Mouse (Mus musculus): ENCODE data around the gene Rnf34.

Rnf34 gene

DNA sequence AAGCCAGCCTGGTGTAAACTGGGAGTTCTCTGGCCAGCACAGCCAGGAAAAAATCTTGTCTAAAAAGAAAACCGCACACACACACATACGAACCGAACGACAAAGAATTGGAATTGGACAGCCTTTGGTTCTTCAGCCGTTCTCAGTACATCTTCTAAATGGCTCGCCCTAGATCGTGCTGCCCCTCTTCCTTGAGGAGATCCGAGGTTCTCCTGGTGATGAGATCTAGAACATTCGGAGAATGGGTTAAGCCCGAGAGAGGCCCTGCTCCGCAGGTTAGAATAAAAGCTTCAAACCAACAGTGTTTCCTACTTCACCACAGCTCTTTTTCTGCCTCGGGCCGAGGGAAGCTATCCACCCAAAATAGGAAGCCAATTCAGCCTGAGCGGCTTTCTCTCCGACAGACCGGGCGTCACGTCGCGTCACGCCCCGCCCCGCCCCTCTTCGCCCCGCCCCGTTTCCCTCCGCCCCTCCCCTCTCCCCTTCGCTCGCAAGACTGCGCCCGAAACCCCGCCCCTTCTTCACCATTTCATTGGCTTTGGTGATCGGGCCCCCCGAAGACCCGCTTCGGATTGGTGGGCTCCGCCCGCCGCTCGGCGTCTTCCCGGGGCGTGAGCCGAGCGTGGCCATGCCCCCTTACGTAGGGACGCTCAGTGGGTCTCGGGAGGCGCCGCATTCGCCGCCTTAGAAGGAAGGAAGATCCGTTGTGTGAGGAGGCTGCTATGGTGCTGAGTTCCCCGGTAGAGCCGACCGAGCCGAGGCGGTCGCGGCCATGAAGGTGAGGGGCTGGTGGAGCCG is at the start of gene Rnf34:
Gene Rnf34 (plus strand): TSS at position 528 of the 798 bp plus-strand sequence.
- DNase-seq: peak; percentile 95 to 99

DNA sequence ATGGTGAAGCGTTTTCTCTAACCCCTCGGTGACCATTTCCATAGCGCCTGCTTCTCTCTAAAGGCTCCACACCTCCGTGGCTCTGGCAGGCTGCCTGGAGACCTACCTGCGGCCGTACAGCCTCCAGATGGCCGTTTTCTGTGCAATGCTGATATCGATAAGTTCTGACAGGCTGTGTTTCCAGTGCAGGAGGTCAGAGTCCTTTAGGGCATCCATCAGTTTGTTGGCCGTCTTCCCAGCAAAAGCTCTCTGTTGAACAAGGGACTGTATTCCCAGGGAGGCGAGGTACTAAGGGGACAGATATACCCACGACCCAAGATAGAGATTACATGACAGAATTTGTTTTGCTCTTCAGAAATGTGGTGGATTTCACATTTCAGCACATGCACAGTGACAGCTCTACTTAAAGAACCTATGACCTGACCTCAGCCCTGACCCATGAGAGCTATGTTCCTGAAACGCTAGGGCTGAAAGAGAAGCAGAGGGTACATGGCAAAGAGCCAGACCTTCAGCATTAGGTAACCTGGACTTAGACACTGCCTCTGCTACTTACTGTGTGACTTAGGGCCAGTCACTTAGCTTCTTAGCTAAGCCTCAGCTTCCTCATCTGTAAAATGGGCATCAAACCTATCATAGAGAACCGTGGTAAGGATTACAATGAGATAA is 49.4 kb upstream of the Rnf34 start:
- DNase-seq: no peak

DNA sequence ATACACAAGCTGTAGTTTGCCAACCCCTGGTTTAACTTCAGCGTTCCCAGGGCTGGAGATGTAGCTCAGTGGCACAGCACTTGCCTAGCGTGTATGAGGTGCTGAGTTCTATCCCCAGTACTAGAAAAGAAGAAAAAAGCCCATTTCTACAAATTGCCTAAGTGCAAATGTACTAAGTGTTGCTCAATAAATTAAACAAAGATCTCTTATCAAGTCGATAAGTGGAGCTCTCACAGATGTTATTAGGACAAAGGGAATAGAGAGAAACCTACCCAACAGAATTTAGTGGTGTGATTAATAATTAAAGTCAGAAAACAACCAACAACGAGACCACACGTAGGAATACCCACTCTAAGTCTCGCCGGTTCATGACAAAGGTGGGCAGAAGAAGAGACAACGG is 48.2 kb upstream of the Rnf34 start:
- DNase-seq: no peak

- no peak for DNase-seq
Observed at GRCm38 (mm10) chr5:122802706-122803105, 47.1 kb upstream of the Rnf34 start.

GRCm38 (mm10) chr5:122805503-122805902 is 44.3 kb upstream of the Rnf34 start:
- DNase-seq: no peak

GRCm38 (mm10) chr5:122811364-122812079 is 38.3 kb upstream of the Rnf34 start:
- DNase-seq: peak; percentile 75

DNA sequence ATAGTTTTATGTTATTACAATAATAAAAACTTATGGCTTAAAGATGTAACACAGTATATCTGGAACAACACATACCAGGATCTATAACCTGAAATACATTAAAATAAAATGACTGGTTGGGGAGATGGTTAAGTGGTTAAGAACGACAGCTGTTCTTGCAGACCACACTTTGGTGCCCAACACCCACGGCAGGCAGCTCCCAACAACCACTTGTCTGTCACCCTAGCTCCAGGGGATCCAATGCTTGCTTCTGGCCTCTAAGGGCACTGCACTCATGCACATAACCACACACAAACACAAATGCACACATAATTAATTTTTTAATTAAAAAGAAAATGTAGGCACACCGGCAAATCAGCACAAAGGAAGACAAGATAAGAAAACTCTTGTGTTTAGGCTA is 37.1 kb upstream of the Rnf34 start:
- no peak for DNase-seq

GRCm38 (mm10) chr5:122820777-122821523 is 28.9 kb upstream of the Rnf34 start, which contains the start of gene Anapc5:
Gene Anapc5 (minus strand): TSS chr5:122821339.
- DNase-seq: peak; percentile 92 to 94

GRCm38 (mm10) chr5:122821524-122821885 is 28.3 kb upstream of the Rnf34 start:
- no peak for DNase-seq

DNA sequence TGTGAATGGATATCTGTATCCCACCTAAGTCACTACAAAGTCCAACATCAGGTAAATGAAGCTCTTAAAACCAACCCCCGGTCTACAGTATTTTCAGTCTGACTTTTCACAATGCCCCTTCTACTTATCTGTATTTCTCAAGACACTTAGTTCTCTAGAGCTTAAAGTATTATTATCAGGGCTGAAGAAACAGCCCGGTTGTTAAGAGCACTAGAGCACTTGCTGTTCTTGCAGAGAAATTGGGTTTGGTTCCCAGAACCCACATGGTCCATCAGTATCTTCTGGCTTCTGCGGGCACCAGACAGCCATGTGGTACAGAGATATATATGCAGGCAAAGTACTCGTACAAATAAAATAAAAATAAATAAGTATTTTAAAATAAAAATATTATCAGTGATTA is 27.4 kb upstream of the Rnf34 start:
- DNase-seq: no peak

- DNase-seq: peak in 1 of 2 experiments; percentile 22
Observed at GRCm38 (mm10) chr5:122823976-122824375, 25.9 kb upstream of the Rnf34 start.

DNA sequence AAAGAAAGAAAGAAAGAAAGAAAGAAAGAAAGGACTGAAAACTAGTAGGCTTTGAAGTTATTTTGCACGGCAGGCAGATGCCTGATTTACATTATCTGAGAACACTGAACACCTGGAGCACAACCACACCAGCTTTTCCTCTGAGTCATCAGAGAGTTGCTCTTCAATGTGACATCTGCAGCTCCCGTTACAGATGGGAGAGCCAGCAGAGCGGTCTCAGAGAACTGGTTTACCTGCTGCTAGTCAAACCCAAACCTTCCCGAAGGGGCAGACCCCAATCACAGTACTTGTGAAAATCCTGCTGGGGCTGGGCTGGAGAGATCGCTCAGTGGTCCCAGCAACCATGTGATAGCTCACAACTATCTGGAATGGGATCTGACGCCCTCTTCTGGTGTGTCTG is 25.4 kb upstream of the Rnf34 start:
- DNase-seq: peak; percentile 49 to 63

DNA sequence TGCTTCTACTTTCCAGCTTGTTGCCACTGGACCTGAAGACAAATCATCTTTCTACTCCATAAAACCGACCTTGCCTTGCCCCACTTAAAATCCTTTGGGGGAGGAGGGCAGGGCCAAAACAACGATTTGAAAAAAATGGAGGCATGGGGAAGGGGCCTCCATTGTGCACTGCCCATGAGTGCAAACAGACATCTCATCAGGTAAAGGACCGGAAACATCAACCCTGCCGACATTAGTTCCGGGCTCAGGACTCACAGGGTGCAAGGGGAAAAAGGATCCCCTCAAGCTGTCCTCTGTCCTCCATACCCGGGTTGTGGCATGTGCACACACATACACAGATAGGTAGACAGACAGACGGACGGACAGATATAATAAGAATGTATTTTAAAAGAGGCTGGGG is 24.7 kb upstream of the Rnf34 start:
- DNase-seq: no peak

DNA sequence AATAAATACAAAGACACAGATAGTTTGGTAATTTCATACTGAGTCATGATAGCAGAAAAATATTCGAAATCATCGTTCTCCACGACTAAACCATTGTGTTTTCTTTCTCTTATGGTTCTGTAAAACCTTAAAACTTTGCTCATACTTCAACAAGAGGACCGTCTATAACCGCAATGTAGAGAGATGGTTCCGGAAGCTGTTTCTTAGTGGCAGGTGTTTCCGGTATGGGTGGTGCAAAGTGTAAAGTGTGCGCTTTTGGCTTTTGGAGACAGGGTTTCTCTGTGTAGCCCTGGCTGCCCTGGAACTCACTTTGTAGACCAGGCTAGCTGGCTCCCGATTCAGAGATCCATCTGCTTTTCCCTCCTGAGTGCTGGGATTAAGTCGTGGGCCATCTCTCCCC is 17.3 kb upstream of the Rnf34 start:
- DNase-seq: peak in 1 of 2 experiments; percentile 27

GRCm38 (mm10) chr5:122832996-122833395 is 16.9 kb upstream of the Rnf34 start:
- peak; percentile 30 to 39 for DNase-seq

DNA sequence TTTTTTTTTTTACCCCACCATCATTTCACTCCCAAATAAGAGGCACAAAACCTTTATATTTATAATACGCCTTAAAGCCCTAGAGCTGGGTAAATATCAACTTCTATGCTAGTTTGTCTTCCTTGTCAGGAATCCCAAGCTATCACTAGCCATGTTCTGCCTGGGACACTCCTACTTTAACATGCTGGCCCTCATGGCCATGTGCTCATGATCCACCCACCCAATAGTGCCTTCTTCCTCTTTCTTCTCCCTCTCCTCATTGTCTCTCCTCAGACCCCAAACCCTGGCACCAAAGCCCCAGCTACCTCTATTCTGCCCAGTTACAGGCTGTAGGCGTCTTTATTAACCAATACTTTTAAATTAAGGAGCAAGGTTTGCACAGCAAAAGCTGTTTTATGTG is 8.7 kb upstream of the Rnf34 start:
- no peak for DNase-seq

DNA sequence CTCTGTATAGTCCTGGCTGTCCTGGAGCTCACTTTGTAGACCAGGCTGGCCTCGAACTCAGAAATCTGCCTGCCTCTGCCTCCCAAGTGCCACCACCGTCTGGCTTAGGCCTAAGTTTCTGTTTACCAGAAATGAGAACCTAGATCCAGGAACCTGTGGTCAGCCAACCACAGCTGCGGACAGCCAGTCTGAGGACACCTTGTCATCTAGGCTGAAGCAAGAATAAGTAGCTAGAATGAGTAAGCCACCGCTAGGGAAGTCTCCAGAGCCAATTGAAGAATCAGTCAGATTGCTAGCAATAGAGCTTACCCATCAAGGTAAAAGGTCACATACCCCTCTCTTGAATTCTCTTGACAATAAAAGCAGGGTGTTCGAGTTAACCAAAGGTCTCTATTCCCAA is 6.0 kb upstream of the Rnf34 start:
- DNase-seq: no peak

DNA sequence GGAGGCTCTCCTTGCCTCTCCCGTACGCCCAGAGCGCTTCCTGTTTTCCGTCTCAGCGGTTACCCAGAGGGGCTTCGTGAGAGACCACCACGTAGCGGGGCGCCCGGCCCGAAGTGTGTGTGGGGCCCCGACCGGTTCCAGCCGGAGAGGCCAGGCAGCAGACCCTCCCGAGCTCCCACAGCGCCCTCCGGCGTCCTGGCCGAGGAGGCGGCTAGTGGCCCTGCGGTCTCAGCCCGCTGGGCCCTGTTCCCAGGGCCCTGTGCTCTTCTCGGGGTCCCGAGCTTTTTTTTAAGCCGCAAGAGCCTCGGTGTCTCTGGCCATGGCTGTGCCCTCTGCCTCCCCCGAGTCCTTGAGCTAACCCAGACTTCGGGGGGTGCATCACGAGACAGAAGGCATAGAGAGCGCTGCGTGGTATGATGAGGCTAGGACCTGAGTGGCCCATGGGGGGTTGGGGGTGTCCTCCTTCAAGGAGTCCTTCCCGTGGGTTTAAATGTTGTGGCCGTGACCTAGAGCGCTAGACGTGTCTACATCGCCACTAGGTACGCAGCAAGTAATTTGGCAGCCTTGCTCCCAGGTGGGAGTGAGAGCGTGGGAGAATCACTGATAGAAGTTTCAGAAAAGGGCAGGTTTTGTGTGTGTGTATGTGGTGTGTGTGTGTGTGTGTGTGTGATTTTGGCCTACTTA is 613 bp downstream of the Rnf34 start:
- DNase-seq: peak in 1 of 2 experiments; percentile 85

DNA sequence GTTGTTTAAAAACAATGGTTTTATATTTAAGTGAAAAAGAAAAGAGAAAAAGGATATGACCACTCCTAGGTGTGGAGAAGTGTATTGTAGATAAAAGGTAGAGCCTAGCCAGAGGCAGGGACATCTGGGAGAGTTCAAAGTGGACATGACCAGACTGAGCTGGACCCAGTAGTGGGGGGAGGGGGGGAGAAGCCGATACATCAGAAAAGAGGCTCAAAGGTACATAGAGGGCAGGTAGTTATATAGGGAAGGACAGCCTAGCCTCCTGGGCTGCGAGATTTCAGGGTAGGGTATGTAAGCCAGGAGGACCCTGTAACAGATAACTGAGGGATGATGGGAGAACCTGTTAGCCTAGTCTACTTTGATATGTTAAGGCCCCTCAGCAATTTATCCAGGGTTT is 2.8 kb downstream of the Rnf34 start:
- DNase-seq: no peak

DNA sequence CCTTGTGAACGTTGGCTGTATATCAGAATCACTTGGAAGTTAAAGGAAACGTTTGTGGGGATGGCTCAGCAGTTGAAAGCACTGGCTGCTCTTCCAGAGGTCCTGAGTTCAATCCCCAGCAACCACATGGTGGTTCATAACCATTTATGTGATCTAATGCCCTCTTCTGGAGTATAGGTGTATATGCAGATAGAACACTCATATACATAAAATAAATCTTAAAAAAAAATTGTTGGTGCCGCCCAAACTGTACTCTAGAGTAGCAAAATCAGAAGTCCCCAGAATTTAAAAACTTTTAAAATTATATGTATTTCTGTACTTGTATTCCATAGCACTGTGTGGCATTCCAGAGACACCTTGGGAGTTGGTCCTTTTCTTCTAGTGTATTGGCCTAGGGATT is 6.0 kb downstream of the Rnf34 start:
- DNase-seq: no peak

- DNase-seq: no peak
Observed at GRCm38 (mm10) chr5:122863053-122863452, 13.2 kb downstream of the Rnf34 start.

- no peak for DNase-seq
Observed at GRCm38 (mm10) chr5:122872626-122873025, 22.8 kb downstream of the Rnf34 start.
